Mouse (Mus musculus) liver, embryonic 14.5 days (tissue): ENCODE results near the gene Abca7. TPM values are rescaled to one million over a fixed set of nuclear protein-coding genes. Genes with fewer than 3 reads are reported as not detected.
A peak's percentile ranks its signal among the peaks of the same experiment; 100 is the strongest.

ENCODE experiments used
- ATAC-seq: fragments of 200-750 bp; cut with Nextera tagmentation; 2 replicates; pipeline ENCODE4 v1.8.0; 2017; ENCODE audit warnings: moderate number of reproducible peaks, mild to moderate bottlenecking, moderate library complexity; ENCODE audit not compliant: insufficient read depth
- DNase-seq, 3 experiments: peaks; one replicate each; pipeline ENCODE4 v3.0.0-alpha.2; 2012 to 2013; ENCODE audit warnings: low read depth in 3 of 3, low spot score in 3 of 3
- H3K27ac ChIP-seq: fragments of 300-500 bp; sonication (generic); 2 replicates; pipeline ENCODE4 v1.5.1; 2014; ENCODE audit warnings: moderate library complexity, mild to moderate bottlenecking, control low read depth, inconsistent platforms
- H3K27me3 ChIP-seq: fragments of 300-500 bp; sonication (generic); 2 replicates; pipeline ENCODE4 v1.6.1; 2014; ENCODE audit warnings: mild to moderate bottlenecking, low read length, moderate library complexity; ENCODE audit not compliant: control insufficient read depth, insufficient read depth
- H3K36me3 ChIP-seq: fragments of 300-500 bp; sonication (generic); replicated peaks from 2 replicates; pipeline ENCODE4 v1.6.1; 2014; ENCODE audit warnings: low read depth; ENCODE audit not compliant: control insufficient read depth, insufficient read depth
- H3K4me1 ChIP-seq, 2 experiments: fragments of 200-500 bp in 1 of 2; fragments of 300-500 bp in 1 of 2; sonication (generic) in 1 of 2; replicated peaks; 2 replicates each; pipeline ENCODE4 v1.6.1; 2012 to 2014; ENCODE audit warnings: antibody characterized with exemption in 1 of 2, inconsistent platforms in 1 of 2, low read length in 1 of 2; ENCODE audit not compliant: control insufficient read depth in 2 of 2, insufficient read depth in 2 of 2
- H3K4me2 ChIP-seq: fragments of 300-500 bp; sonication (generic); 2 replicates; pipeline ENCODE4 v1.6.1; 2014; ENCODE audit warnings: low read depth, mild to moderate bottlenecking, control low read depth, moderate library complexity
- H3K4me3 ChIP-seq, 2 experiments: fragments of 200-500 bp in 1 of 2; fragments of 300-500 bp in 1 of 2; sonication (generic) in 1 of 2; 2 replicates each; pipeline ENCODE4 v1.5.1; 2012 to 2014; ENCODE audit warnings: low read depth in 2 of 2, low read length in 2 of 2, mild to moderate bottlenecking in 2 of 2, control low read depth in 1 of 2, inconsistent platforms in 1 of 2, moderate library complexity in 1 of 2; ENCODE audit not compliant: insufficient read depth in 1 of 2
- H3K9ac ChIP-seq: fragments of 300-500 bp; sonication (generic); replicated peaks from 2 replicates; pipeline ENCODE4 v1.6.1; 2014; ENCODE audit warnings: mild to moderate bottlenecking, control low read depth, moderate library complexity
- H3K9me3 ChIP-seq: fragments of 300-500 bp; sonication (generic); 2 replicates; pipeline ENCODE4 v1.6.1; 2016; ENCODE audit warnings: low read length, mixed read lengths; ENCODE audit not compliant: control insufficient read depth
- CTCF ChIP-seq: IDR thresholded peaks from 2 replicates; pipeline ENCODE4 v1.5.1; 2016; ENCODE audit warnings: antibody characterized with exemption, low read depth, control low read depth
- EP300 ChIP-seq: IDR thresholded peaks from 2 replicates; pipeline ENCODE4 v1.6.1; 2016; ENCODE audit warnings: antibody characterized with exemption, low read depth
- WGBS: fragments of 180-500 bp; shearing (Covaris S2); extraction: QIAGEN DNeasy Blood & Tissue Kit; methylation state at CpG from one replicate; pipeline ENCODE4 v1.1.7; 2014; ENCODE audit not compliant: insufficient replicate concordance; 5-methylcytosine and 5-hydroxymethylcytosine counted together
- polyA plus RNA-seq, 2 experiments: library from polyadenylated mRNA; depleted of rRNA in 1 of 2; stranded (reverse) in 1 of 2; unstranded in 1 of 2; fragments of >200 nt; fragmentation: Nextera tagmentation in 1 of 2; extraction: Ambion mirVana in 1 of 2; gene quantifications; 2 replicates each; pipeline versions ENCODE4 v1.2.1 to v1.2.3; 2012 to 2014

Abca7 gene
- polyA plus RNA-seq, 2 experiments, result 4.9 to 11.2 TPM

DNA sequence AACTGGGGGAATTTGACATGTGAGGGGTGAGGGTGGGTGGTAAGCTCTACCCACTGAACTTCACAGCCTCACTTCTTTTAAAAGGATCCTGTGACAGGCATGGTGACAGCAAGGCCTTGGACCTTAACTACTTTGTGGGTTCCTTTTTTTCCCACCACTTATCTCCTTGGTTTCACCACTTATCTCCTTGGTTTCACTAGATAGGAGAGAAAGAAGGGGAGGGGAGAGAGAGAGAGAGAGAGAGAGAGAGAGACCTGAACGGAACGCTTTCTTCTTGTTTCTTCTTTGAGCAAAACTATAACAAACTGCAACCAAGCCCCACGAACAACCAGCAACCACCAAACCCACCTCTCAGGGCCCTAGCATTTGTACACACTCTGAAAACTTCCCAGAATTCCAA is 52.5 kb downstream of the Abca7 start:
- H3K4me1 ChIP-seq, result peaks cover 29 to 40% of the 10 kb centered on the region in 2 experiments

DNA sequence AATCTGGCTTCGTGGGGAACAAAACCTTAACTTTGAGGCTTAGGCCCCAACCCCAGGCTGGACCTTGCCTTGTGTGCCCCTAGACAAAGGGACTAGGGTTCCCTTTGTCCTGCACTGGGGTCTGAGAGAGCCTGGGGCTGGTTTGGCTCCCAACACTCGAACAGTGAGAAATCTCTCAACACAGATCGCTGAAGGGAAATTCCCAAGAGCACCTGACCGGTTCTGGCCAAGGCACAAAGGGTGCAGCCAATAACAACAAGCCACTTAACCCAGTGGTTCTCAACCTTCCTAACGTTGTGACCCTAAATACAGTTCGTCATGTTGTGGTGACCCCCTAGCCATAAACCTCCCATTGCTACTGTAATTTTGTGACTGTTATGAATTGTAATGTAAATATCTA is 54.0 kb downstream of the Abca7 start:
- ATAC-seq (no peak), DNase-seq (no peak)
- Histone ChIP-seq H3K4me3 (no peak overlapping the region), H3K27me3 (no peaks in the 10 kb centered on the region), H3K4me2 (no peak overlapping the region), H3K9ac (no peak overlapping the region; the same call in 1 of the 2 replicates), H3K4me1 (peaks cover 33 to 42% of the 10 kb centered on the region in 2 experiments), H3K9me3 (no peaks in the 10 kb centered on the region), H3K27ac (peak overlapping the region; percentile 31; the same call in 1 of the 2 replicates), H3K36me3 (no peaks in the 10 kb centered on the region; the same call in 1 of the 2 replicates)
- TF ChIP-seq CTCF, result no peak
- no peak for TF ChIP-seq EP300
- 66% methylated on average over 6 of the region's 6 CpGs for WGBS

More for the DNA sequence above, 52.5 kb downstream of the Abca7 start:
- Histone ChIP-seq H3K27me3 (no peaks in the 10 kb centered on the region), H3K27ac (no peak overlapping the region; the same call in 1 of the 2 replicates), H3K4me3 (no peak overlapping the region), H3K9ac (no peak overlapping the region), H3K9me3 (no peaks in the 10 kb centered on the region), H3K36me3 (no peaks in the 10 kb centered on the region), H3K4me2 (no peak overlapping the region)
- WGBS, result 21% methylated on average over 3 of the region's 3 CpGs
- ATAC-seq (no peak), DNase-seq (no peak)
- TF ChIP-seq CTCF, result no peak
- TF ChIP-seq EP300, result no peak

DNA sequence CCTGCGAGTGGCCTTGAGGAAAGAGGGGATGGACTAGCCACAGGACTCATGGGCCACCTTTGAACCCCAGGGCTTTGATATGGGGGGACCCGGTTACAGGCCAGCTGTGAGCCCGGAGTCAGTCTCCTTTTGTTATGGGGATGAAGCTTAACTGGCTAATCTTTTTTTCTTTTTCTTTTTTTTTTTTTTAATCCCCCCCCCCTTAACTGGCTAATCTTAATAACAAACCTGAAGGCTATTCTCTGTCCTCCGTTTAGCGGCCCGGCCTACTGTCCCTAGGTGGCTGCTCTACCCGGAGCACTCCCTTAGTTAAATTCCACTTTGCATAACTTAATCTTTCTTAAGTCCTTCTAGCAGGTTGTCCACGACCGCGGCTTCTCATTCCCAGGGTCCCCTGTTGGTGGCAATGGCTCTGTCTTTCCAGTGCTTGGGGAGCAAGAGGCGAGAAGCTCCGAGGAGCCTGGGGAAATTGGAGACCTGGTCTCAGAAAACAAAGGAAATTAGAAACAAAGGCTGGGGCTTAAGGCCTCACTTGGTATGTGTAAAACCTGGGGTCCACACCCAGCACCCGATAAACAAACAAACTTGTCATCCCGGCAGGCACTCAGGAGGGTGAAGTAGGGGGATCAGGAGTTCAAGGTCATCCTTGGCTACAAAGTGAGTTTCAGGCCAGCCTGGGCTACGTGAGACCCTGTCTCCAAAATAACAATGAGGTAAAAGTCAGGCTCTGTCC is 54.8 kb downstream of the Abca7 start:
- Histone ChIP-seq H3K4me2 (no peak overlapping the region), H3K9ac (no peak overlapping the region)
- 42% methylated on average over 15 of the region's 15 CpGs for WGBS

DNA sequence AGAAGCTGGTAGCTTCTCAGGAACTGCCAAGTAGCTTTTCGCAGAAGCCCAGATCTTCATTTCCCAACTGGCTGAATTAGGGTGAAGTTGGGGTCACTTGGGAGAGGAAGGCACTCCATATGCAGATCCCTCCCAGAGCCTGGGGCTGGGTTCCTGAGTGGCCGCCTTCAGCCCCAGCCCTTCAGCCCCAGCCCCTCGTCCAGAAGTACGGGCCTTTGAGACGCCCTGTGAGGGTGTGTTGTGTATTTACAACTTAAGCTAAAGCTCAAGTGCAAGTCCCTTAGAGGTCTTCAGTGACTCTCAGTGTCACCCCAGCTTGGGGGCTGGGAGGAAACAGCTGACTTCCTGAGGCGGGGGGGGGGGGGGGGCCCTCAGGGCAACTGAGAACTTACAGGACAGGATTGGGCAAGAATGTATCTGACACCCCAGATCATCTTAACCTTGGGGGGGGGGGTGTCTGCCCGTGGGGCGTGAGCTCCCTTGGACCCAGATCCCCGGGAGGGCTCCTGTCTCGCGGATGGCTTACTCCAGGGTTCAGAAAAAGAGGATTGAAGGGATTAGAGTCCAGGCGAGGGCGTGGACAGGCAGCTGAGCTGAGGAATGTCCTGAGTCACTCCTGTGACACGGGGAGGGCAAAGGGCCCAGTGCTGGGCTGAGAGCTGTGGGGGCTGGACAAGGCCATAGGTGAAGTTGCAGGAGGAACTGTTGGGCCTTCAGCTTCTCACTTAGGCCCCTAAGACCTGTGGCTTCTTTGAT is 55.5 kb downstream of the Abca7 start:
- Histone ChIP-seq H3K27me3 (no peaks in the 10 kb centered on the region), H3K27ac (peak overlapping the region; percentile 84), H3K9ac (no peak overlapping the region), H3K36me3 (peaks cover 11% of the 10 kb centered on the region), H3K9me3 (no peaks in the 10 kb centered on the region), H3K4me2 (no peak overlapping the region; the same call in 1 of the 2 replicates), H3K4me1 (peaks cover 36 to 42% of the 10 kb centered on the region in 2 experiments), H3K4me3 (no peak overlapping the region)
- WGBS, result 30% methylated on average over 14 of the region's 14 CpGs
- TF ChIP-seq EP300, result no peak
- no peak for TF ChIP-seq CTCF
- DNase-seq, result peak in 2 of 3 experiments; percentile 47 to 50
- ATAC-seq, result no peak

More for the DNA sequence above, 54.8 kb downstream of the Abca7 start:
- DNase-seq (no peak), ATAC-seq (no peak)
- Histone ChIP-seq H3K27me3 (no peaks in the 10 kb centered on the region), H3K4me1 (peaks cover 36 to 44% of the 10 kb centered on the region in 2 experiments), H3K36me3 (peaks cover 5% of the 10 kb centered on the region), H3K27ac (peak overlapping the region; percentile 28), H3K9me3 (no peaks in the 10 kb centered on the region), H3K4me3 (no peak overlapping the region)
- TF ChIP-seq CTCF, result no peak
- no peak for TF ChIP-seq EP300

DNA sequence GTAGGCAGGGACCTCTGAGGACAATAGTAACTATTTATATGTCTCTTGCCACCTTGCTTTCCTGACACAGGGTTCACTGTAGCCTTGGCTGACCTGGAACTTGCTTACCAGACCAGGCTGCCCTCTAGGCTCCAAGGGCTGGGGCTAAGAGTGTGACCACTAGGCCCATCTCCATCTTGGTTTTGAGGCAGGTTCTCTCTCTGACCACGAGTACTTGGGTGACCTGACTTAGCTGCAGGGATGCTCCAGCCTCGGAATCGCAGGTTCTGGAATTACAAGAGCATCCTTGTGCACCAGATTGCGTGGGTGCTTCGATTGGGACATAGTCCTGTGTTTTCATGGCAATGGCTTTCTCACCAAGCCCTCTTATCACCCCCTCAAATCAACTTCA is 56.1 kb downstream of the Abca7 start:
- Histone ChIP-seq H3K9ac (no peak overlapping the region; the same call in 1 of the 2 replicates), H3K27me3 (no peaks in the 10 kb centered on the region), H3K27ac (peak overlapping the region; percentile 84), H3K4me2 (peak overlapping the region; percentile 76; the same call in 1 of the 2 replicates), H3K9me3 (no peaks in the 10 kb centered on the region), H3K4me1 (peaks cover 36 to 42% of the 10 kb centered on the region in 2 experiments), H3K36me3 (peaks cover 15% of the 10 kb centered on the region), H3K4me3 (no peak overlapping the region)
- no peak for DNase-seq
- 81% methylated on average over 5 of the region's 5 CpGs for WGBS
- ATAC-seq, result no peak
- TF ChIP-seq EP300, result no peak
- no peak for TF ChIP-seq CTCF
